Mouse (Mus musculus) embryonic facial prominence, embryonic 10.5 days (tissue): ENCODE measurements around the gene Spata33. TPM values are rescaled to one million over a fixed set of nuclear protein-coding genes. Genes with fewer than 3 reads are reported as not detected.
"Not testable (repeated sequence)": the region's sequence is repeated elsewhere in the genome, so short reads cannot be mapped to it uniquely, and the experiment has no call there.

ENCODE experiments used
- DNase-seq: peaks from one replicate; pipeline ENCODE4 v3.0.0-alpha.2; 2017; ENCODE audit warnings: low spot score
- H3K27ac ChIP-seq: fragments of 300-500 bp; sonication (generic); replicated peaks from 2 replicates; pipeline ENCODE4 v1.5.1; 2016; ENCODE audit warnings: mild to moderate bottlenecking
- H3K27me3 ChIP-seq: fragments of 300-500 bp; sonication (generic); replicated peaks from 2 replicates; pipeline ENCODE4 v1.6.1; 2016; ENCODE audit warnings: low read depth, mild to moderate bottlenecking; ENCODE audit not compliant: poor library complexity, severe bottlenecking
- H3K36me3 ChIP-seq: fragments of 300-500 bp; sonication (generic); replicated peaks from 2 replicates; pipeline ENCODE4 v1.6.1; 2016; ENCODE audit warnings: mild to moderate bottlenecking, moderate library complexity
- H3K4me1 ChIP-seq: fragments of 300-500 bp; sonication (generic); 2 replicates; pipeline ENCODE4 v1.6.1; 2016
- H3K4me3 ChIP-seq: fragments of 300-500 bp; sonication (generic); 2 replicates; pipeline ENCODE4 v1.5.1; 2016; ENCODE audit warnings: mild to moderate bottlenecking, moderate library complexity
- H3K9me3 ChIP-seq: fragments of 300-500 bp; sonication (generic); 2 replicates; pipeline ENCODE4 v1.6.1; 2016; ENCODE audit warnings: mild to moderate bottlenecking
- WGBS: fragments of 180-500 bp; shearing (Covaris S2); methylation state at CpG from one replicate; pipeline ENCODE4 v1.1.7; 2016; 5-methylcytosine and 5-hydroxymethylcytosine counted together
- polyA plus RNA-seq: library from polyadenylated mRNA; unstranded; fragments of >200 nt; fragmentation: Nextera tagmentation; extraction: Ambion mirVana; gene quantifications from 2 replicates; pipeline ENCODE4 v1.2.1, GENCODE M21; 2016

The Spata33 gene
- polyA plus RNA-seq, 1 experiment from 2014 or later = 5.4 TPM

DNA sequence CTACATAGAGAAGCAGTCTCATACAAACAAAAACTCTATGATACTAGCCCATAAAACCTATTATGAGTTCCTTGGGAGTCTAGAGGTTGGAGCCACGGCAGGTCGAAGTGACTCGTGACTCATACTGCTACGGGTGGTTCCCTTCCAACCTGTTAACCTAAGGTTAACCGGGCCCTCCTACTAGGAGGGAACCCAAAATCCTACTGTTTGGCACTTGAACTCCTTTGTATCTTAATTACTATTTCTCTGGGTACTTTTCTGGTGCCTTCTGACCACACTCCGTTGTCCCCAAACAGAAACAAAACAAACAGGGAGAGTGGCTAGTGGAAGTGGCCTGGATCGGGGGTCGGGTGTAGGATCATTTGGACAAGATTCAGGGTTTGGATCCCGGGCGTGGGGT lies 756 bp upstream of the Spata33 start:
- no peak for DNase-seq
- 52% methylated on average over 10 of the region's 10 CpGs for WGBS
- Histone ChIP-seq H3K4me1 (peaks cover 30% of the 10 kb centered on the region), H3K4me3 (peak overlapping the region; percentile 99), H3K27ac (peak overlapping the region; percentile 90), H3K9me3 (no peaks in the 10 kb centered on the region), H3K27me3 (no peaks in the 10 kb centered on the region; the same call in 1 of the 2 replicates), H3K36me3 (peaks cover 37% of the 10 kb centered on the region)

DNA sequence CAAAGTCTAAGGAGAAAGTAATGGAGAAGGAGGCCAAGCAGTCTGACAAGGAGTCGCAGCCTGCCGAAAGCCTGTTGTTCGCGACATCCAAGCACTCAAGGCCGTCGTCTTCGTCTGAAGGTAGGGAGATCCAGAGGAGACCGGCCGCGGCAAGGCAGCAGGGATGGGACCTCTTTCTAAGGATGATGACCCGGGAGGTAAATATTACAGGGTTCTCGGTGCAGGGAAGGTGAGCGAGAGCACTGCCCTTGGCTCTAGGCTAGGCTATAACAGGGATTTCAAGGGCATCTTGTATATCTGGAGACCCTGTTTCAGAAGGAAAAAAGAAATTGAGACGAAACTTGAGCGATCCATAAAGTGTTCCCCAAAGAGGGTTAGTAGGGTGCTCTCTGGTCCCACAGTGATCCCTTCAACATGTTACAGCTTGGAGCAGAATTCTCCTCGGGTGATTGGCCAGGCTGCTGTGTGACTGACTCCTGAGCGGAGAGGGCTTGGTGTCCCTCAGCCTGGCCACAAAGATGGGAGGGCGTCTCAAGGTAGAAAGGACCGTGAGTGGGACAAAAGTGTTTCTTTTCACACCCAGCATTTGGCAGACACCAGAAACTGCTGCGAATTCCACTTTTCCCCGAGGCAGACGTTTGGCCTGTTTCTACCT lies 613 bp downstream of the Spata33 start:
- peak overlapping the region; percentile 99 for H3K4me3 ChIP-seq
- H3K36me3 ChIP-seq = peaks cover 23% of the 10 kb centered on the region
- 25% methylated on average over 22 of the region's 22 CpGs for WGBS
- no peaks in the 10 kb centered on the region for H3K9me3 ChIP-seq
- no peak for DNase-seq
- peak overlapping the region; percentile 90 for H3K27ac ChIP-seq
- H3K27me3 ChIP-seq = no peaks in the 10 kb centered on the region; the same call in 1 of the 2 replicates
- peaks cover 30% of the 10 kb centered on the region for H3K4me1 ChIP-seq

DNA sequence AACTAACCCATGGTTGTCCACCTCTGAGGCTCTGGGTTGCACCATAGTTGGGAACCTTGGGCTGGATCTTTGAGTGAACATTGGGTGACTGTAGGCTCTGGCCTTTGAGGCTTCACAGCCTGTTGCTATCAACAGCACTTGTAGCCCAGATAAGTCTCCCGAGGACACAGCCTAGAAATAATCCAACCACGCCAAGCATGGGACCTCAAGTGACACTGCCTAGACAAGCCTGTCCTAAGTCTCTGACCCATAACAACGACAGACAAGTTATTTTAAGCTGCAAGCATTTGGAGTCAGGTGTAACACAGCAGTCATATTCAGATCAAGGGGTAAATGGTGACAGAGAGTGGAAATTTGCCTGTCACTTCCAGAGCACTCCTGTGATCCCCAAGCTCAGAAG lies 2.8 kb downstream of the Spata33 start:
- no peak for DNase-seq
- 84% methylated on average over 3 of the region's 3 CpGs for WGBS
- no peak overlapping the region for H3K4me3 ChIP-seq
- 0 out of 2 replicates have a peak, but pooled peaks cover 1% of the 10 kb centered on the region for H3K36me3 ChIP-seq
- H3K27me3 ChIP-seq = no peaks in the 10 kb centered on the region; the same call in 1 of the 2 replicates
- H3K4me1 ChIP-seq = peaks cover 30% of the 10 kb centered on the region
- no peak overlapping the region for H3K27ac ChIP-seq
- H3K9me3 ChIP-seq = no peaks in the 10 kb centered on the region

DNA sequence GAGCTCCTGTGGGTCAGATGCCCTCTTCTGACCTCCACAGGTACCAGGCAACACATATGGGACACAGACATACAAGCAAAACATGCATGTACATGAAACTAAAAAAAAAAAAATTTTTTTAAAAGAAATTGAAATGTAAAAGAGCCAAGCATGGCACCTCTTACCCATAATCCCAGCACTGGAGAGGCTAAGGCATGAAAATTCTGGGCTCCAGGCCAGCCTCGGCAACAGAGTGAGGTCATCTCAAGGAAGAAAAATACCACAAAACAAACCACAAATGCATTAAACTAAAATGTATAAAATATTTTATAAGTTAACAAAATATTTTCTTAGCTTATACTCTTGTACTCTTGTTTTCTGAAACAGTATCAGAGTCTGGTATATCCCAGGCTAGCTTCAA lies 8.3 kb downstream of the Spata33 start:
- H3K36me3 ChIP-seq = no peaks in the 10 kb centered on the region
- H3K4me3 ChIP-seq = no peak overlapping the region
- no peaks in the 10 kb centered on the region for H3K9me3 ChIP-seq
- H3K4me1 ChIP-seq = peaks cover 16% of the 10 kb centered on the region
- H3K27me3 ChIP-seq = no peaks in the 10 kb centered on the region
- no peak for DNase-seq
- H3K27ac ChIP-seq = no peak overlapping the region
- 96% methylated on average over 1 of the region's 1 CpGs for WGBS

DNA sequence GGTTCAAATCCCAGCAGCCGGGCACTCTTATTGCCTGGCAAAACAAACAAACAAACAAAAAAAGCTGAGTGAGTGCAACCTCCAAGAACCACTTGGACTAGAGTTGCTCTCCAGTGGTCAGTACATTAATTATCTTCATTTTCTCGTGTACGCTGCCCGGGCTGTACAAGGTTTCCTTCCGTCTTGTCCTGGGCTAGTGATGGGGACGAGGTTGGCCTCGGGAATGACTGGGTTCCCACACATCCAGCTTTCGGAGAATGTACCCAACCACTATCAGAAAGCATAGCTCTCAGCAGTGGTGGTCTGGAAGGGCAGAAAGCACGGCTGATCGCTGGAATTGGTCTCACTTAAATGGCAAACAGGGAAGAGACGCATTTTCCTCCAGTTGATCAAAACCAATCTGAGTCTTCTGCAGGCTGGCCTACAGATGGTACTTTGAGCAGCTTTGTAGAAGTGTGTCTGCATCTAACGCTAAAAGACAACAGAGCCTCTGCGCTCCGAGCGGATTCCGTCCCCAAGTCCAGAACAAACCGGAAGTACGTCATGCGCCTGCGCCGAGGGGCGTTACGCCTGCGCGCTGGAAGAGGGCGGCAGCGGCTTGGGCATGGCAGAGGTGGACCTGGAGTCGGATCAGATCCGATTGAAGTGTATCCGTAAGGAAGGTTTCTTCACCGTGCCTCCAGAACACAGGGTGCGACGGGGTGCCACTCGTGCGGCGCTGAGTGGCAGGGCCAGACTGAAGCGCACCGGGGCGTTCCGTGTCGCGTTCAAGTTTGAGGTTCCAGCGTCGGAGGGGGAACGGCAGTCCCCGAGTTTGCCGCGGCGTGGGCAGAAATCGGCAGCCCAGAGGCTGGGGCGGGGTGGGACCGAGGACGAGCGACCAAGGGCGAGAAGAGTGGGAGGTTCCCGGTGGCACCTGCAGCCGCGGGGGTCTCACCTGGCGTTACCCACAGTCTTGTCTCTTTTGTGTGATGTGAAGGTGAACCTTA lies 11.9 kb downstream of the Spata33 start, which contains the start of gene Cdk10:
Cdk10 (plus strand) TSS at position 565 of the 989 bp plus-strand sequence.
- H3K27ac ChIP-seq = peak within 1 kb of the TSS; percentile 85
- no peaks in the 10 kb centered on the region for H3K27me3 ChIP-seq
- peak within 1 kb of the TSS; percentile 72 for H3K4me3 ChIP-seq
- DNase-seq = peak; percentile 95
- H3K36me3 ChIP-seq = peaks cover 33% of the 10 kb centered on the region
- WGBS = 4% methylated on average over 59 of the region's 59 CpGs
- H3K9me3 ChIP-seq = no peaks in the 10 kb centered on the region
- H3K4me1 ChIP-seq = peaks cover 16% of the 10 kb centered on the region

DNA sequence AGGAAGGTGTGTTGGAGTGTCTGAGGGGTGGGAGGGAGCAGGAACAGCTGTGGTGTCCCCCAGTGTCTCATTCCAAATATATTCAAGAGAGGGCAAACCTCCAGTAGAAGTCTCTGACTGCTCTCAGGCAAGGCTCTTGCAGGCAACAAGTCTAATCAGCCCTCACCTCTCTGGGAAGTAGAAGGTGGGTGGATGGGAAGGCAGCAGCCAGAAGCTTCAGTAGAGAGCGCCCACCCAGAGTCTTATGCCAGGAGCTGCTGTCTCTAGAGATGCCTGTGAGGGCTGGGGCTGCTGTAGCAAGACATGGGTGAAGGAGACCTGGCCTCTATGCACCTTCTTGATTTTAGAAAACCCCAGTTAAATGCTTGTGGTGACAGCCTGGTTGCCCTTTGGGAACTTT lies 15.8 kb downstream of the Spata33 start:
- Histone ChIP-seq H3K36me3 (peaks cover 48% of the 10 kb centered on the region), H3K27ac (no peak overlapping the region), H3K27me3 (peaks cover 14% of the 10 kb centered on the region), H3K4me3 (no peak overlapping the region), H3K4me1 (peaks cover 21% of the 10 kb centered on the region), H3K9me3 (no peaks in the 10 kb centered on the region)
- 97% methylated on average over 1 of the region's 1 CpGs for WGBS
- DNase-seq = no peak

DNA sequence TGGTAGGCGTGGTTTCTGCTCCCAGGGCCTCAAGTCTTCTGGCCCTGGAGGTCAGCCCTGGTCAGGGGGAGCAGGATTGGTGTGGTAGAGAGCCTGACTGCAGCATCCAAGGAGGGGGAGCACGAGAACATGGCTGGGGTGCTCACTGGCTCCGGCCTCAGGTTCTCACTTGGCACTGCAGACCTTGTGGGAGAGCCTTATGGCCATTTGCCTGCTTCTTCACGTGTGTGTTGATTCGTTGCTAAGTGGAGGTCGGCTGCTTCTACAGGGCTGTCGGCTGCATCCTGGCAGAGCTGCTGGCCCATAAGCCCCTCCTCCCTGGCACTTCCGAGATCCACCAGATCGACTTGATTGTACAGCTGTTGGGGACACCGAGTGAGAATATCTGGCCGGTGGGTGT lies 17.7 kb downstream of the Spata33 start:
- DNase-seq, H3K4me3 ChIP-seq, H3K27ac ChIP-seq, H3K9me3 ChIP-seq: not testable (repeated sequence)
- Histone ChIP-seq H3K4me1 (peaks cover 24% of the 10 kb centered on the region), H3K27me3 (peaks cover 33% of the 10 kb centered on the region), H3K36me3 (peaks cover 48% of the 10 kb centered on the region)
- 88% methylated on average over 11 of the region's 11 CpGs for WGBS

DNA sequence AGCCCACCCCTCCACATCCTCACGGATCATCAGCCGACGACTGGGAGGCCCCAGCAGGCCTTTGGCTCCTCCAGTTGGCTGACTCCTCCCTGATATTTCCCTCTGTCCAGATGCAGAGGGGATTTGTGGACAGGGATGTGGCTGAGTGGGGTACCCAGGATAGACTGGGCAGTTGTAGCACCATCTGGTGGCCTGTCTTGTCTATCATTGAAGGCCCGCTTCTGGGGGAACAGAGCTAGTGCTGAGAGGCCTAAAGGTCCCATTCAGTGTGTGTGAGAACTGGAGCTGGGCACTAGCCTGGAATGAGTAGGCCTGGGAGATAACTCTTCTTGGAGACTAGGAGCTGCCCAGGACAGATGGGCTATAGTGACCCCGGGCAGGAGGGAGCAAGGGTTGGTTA lies 19.1 kb downstream of the Spata33 start:
- no peak for DNase-seq
- Histone ChIP-seq H3K36me3 (peaks cover 43% of the 10 kb centered on the region), H3K9me3 (no peaks in the 10 kb centered on the region), H3K27me3 (peaks cover 46% of the 10 kb centered on the region), H3K4me1 (peaks cover 30% of the 10 kb centered on the region), H3K4me3 (no peak overlapping the region), H3K27ac (no peak overlapping the region)
- WGBS = 63% methylated on average over 5 of the region's 5 CpGs

DNA sequence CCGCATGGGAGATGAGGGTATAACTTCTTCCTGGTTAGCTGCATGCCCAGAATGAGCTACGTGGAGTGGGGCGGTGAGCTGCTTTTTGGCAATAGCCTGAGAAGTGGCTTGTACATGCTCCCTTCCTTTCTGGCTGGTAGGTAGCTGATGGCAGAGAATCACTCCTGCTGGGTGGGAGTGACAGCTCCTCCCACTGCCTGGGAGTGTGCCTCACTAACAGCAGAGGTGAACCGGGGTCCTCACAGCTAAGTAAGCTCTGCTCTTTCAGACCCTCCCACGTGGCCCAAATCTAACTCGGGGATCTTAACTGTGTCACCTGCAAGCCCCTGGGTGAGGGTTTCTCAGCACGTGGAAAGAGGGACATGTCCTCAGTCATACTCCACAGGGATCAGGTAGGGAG lies 19.9 kb downstream of the Spata33 start:
- no peak for DNase-seq
- Histone ChIP-seq H3K36me3 (peaks cover 35% of the 10 kb centered on the region), H3K27ac (no peak overlapping the region), H3K4me1 (peaks cover 30% of the 10 kb centered on the region), H3K9me3 (no peaks in the 10 kb centered on the region), H3K4me3 (no peak overlapping the region), H3K27me3 (peaks cover 51% of the 10 kb centered on the region)
- 50% methylated on average over 7 of the region's 7 CpGs for WGBS

DNA sequence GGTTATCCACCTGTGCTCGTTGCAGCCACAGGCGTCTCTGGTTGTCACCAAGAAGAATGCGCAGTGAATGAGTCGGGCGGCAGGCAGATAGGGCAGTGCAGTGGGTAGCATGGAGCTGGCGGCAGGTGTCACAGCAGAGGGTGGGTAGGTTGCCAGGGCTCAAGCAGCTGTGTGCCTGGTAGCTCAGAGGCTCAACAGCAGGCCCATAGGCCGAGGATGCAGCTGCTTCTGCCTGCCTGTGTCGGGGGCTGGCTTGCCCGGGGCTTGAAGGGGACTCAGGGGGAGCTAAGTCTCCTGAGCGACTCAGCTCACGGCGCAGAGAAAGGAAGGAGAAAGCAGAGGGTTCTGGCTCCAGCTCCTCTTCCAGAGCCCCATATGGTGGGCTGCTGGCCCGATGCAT lies 20.7 kb downstream of the Spata33 start:
- H3K27me3 ChIP-seq = peaks cover 51% of the 10 kb centered on the region
- peaks cover 28% of the 10 kb centered on the region for H3K36me3 ChIP-seq
- no peaks in the 10 kb centered on the region for H3K9me3 ChIP-seq
- WGBS = 65% methylated on average over 13 of the region's 13 CpGs
- H3K4me1 ChIP-seq = peaks cover 30% of the 10 kb centered on the region
- 0 out of 2 replicates have a peak overlapping the region, but pooled peaks have one; percentile 8 for H3K4me3 ChIP-seq
- DNase-seq = no peak
- no peak overlapping the region for H3K27ac ChIP-seq

DNA sequence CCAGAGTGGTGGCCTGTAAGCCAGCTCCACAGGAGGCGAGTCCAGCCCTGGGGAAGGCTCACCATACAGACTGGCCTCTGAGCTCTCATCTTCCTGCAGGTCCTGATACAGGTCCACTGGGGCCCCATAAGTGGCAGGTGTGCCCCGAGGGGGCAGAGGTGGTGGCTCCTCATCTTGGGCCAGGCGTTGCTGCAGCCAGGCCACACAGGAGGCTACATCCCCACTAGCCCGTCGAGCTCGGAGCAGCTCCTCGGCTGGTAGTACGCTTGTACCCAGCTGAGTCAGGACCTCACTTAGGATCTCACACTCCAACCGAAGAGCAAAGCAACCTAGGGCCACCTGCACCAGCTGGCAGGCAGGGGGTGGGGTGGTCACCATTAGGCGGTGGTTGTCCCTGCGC lies 21.1 kb downstream of the Spata33 start:
- peak; percentile 19 for DNase-seq
- peaks cover 23% of the 10 kb centered on the region for H3K36me3 ChIP-seq
- 80% methylated on average over 11 of the region's 11 CpGs for WGBS
- no peaks in the 10 kb centered on the region for H3K9me3 ChIP-seq
- H3K27me3 ChIP-seq = peaks cover 51% of the 10 kb centered on the region
- H3K4me3 ChIP-seq = 0 out of 2 replicates have a peak overlapping the region, but pooled peaks have one; percentile 8
- peaks cover 30% of the 10 kb centered on the region for H3K4me1 ChIP-seq
- H3K27ac ChIP-seq = no peak overlapping the region

DNA sequence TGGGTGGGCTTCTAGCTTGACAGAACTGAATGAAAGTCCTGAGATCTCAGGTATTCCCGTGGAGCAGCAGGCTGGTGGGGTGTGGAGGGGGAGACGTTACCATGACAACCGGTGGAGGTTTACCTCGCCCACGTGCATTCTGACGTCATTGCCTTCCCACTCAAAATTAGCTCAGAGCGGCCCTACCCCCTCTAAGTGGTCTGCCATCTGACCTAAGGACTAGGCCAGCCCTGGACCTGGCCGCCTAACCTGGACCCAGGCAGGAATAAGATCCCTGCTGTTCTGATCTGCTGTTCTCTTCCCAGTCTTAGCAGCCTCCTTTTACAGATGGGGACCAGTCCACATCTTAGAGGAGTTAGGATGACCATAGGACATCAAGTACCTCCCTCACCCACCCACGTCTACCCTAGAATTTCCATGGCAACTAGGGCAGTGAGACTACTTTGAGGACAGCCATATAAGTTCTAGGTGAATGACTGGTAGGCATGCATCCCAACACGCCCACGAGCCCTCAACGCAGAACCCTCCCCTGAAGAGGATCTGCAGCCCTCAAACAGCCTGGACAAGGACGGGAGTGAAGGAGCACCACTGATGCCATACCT lies 22.4 kb downstream of the Spata33 start:
- peak; percentile 23 for DNase-seq
- peak overlapping the region; percentile 57 for H3K4me3 ChIP-seq
- no peak overlapping the region; the same call in 1 of the 2 replicates for H3K27ac ChIP-seq
- peaks cover 12% of the 10 kb centered on the region for H3K36me3 ChIP-seq
- H3K4me1 ChIP-seq = peaks cover 30% of the 10 kb centered on the region
- 42% methylated on average over 13 of the region's 13 CpGs for WGBS
- H3K9me3 ChIP-seq = no peaks in the 10 kb centered on the region
- H3K27me3 ChIP-seq = peaks cover 51% of the 10 kb centered on the region
